Mouse (Mus musculus): ENCODE results near the gene Pkp4. TPM values are rescaled to one million over a fixed set of nuclear protein-coding genes. Genes with fewer than 3 reads are reported as not detected.
A peak's percentile ranks its signal among the peaks of the same experiment; 100 is the strongest.

The Pkp4 gene
- 24.6 and 25.7 TPM in 2 replicates for polyA plus RNA-seq (2014; fragmentation: Nextera tagmentation; extraction: Ambion mirVana)

DNA sequence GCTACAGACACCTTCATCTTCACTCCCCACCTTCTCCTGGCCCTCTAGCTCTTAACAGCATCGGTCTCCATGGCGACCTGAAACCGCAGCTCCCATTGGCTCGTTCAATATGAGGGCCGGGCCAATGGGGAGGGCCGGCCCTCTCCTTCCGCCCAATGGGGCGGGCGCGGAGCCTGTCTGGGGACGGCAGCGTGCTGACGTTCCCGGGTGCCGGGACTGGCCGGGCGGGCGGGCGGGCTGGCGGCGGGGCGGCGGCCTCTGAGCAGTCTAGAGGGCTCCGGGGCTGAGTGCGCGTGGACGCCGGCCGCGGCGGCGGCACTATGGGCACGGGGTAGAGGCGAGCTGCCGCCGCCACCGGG lies at the start of gene Pkp4, which contains the start of gene Ccdc148:
Gene Pkp4 (plus strand): TSS at position 246 of the 359 bp plus-strand sequence.
Gene Ccdc148 (minus strand): TSS at position 79 of the 359 bp plus-strand sequence.
- peak within 1 kb of the TSS; percentile 92 for H3K4me3 ChIP-seq (ENCODE audit: low read depth, low read length)
- H3K36me3 ChIP-seq (ENCODE audit: control insufficient read depth, insufficient read depth, low read length), result no peaks in the 10 kb centered on the region
- H3K9me3 ChIP-seq (replicated peaks; ENCODE audit: control insufficient read depth, low read length), result no peaks in the 10 kb centered on the region
- no peaks in the 10 kb centered on the region for H3K27me3 ChIP-seq (replicated peaks; ENCODE audit: control insufficient read depth, insufficient read depth, low read length)
- H3K27ac ChIP-seq (ENCODE audit: low read depth, low read length), result peak within 1 kb of the TSS; percentile 88
- DNase-seq (ENCODE audit: low spot score) (peak; percentile 98), ATAC-seq (peak; percentile 97)
- peaks cover 17% of the 10 kb centered on the region for H3K4me1 ChIP-seq (ENCODE audit: control insufficient read depth, insufficient read depth, low read length)
- 0% methylated on average over 19 of the region's 37 CpGs for WGBS
- peak within 1 kb of the TSS; percentile 81 for H3K4me2 ChIP-seq (ENCODE audit: low read length)
- H3K9ac ChIP-seq (ENCODE audit: low read length), result peak within 1 kb of the TSS; percentile 82

DNA sequence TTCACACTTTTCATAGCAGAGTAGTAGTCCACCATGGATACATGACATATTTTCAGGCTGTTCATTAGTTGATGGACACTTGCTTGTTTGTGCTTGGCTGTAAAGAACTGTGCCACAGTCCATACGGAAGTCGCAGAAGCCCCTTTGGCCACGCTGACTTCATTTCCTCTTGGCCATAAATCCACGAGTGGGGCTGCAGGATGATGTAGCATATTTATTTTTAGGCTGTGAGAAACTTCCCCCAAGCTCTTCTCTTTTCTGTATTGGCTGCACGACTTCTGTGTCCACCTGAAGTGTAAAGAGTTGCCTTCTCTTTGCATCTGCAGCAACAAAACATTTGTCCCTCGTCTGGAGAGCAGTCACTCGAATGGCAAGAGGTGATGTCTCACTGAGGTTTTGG lies 31.6 kb upstream of the Pkp4 start:
- Histone ChIP-seq H3K4me2 (ENCODE audit: low read length) (no peak overlapping the region), H3K4me3 (ENCODE audit: low read depth, low read length) (no peak overlapping the region), H3K27me3 (replicated peaks; ENCODE audit: control insufficient read depth, insufficient read depth, low read length) (no peaks in the 10 kb centered on the region), H3K9ac (ENCODE audit: low read length) (no peak overlapping the region), H3K36me3 (ENCODE audit: control insufficient read depth, insufficient read depth, low read length) (no peaks in the 10 kb centered on the region), H3K27ac (ENCODE audit: low read depth, low read length) (no peak overlapping the region), H3K9me3 (replicated peaks; ENCODE audit: control insufficient read depth, low read length) (no peaks in the 10 kb centered on the region), H3K4me1 (ENCODE audit: control insufficient read depth, insufficient read depth, low read length) (no peaks in the 10 kb centered on the region)
- no peak for ATAC-seq
- no peak for DNase-seq (ENCODE audit: low spot score)
- 92% methylated on average over 7 of the region's 7 CpGs for WGBS

DNA sequence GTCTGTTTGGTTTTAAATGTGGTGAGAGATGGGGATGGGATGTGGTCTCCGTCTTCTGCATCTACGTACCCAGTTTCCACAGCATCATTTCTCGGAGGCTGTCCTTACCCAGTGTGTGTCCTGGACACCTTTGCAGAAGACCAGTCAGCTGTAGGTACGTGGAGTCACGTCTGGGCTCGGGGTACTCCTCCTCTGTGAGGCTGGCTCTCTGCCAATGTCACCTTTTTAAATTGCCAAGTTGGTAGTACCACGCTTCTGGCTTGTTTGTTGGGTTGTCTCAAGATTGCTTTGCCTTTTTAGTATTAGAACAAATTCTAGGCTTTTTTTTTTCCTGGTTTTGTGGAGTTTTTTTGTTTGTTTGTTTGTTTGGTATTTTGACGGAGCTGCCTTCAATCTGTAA lies 30.8 kb upstream of the Pkp4 start:
- no peak for ATAC-seq

DNA sequence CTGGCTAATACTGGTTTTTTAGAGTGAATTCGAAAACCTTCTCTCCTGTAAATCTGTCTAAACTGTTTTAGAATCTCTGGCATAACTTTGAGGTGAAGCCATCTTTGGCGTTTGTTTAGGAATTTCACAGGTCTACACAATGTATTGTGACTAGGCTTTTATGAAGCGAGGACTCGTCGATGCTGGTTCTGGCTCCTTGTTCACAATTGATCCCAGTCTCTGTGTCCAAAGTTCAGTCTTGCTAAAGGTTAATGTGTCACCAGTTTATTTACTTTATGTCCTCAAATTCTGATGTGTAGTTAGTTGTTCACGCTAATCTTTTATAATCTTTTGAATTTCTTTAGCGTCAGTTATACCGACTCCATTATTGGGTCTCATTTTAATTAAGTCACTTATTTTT lies 29.6 kb upstream of the Pkp4 start:
- Histone ChIP-seq H3K9me3 (replicated peaks; ENCODE audit: control insufficient read depth, low read length) (no peaks in the 10 kb centered on the region), H3K27me3 (replicated peaks; ENCODE audit: control insufficient read depth, insufficient read depth, low read length) (no peaks in the 10 kb centered on the region), H3K4me3 (ENCODE audit: low read depth, low read length) (no peak overlapping the region), H3K4me2 (ENCODE audit: low read length) (no peak overlapping the region), H3K9ac (ENCODE audit: low read length) (no peak overlapping the region), H3K36me3 (ENCODE audit: control insufficient read depth, insufficient read depth, low read length) (no peaks in the 10 kb centered on the region), H3K4me1 (ENCODE audit: control insufficient read depth, insufficient read depth, low read length) (no peaks in the 10 kb centered on the region), H3K27ac (ENCODE audit: low read depth, low read length) (no peak overlapping the region)
- WGBS, result 91% methylated on average over 8 of the region's 8 CpGs
- ATAC-seq (no peak), DNase-seq (ENCODE audit: low spot score) (no peak)

More for the DNA sequence above, 30.8 kb upstream of the Pkp4 start:
- no peak overlapping the region for H3K4me2 ChIP-seq (ENCODE audit: low read length)
- no peaks in the 10 kb centered on the region for H3K36me3 ChIP-seq (ENCODE audit: control insufficient read depth, insufficient read depth, low read length)
- no peak for DNase-seq (ENCODE audit: low spot score)
- H3K4me1 ChIP-seq (ENCODE audit: control insufficient read depth, insufficient read depth, low read length), result no peaks in the 10 kb centered on the region
- no peak overlapping the region for H3K9ac ChIP-seq (ENCODE audit: low read length)
- H3K27me3 ChIP-seq (replicated peaks; ENCODE audit: control insufficient read depth, insufficient read depth, low read length), result no peaks in the 10 kb centered on the region
- H3K4me3 ChIP-seq (ENCODE audit: low read depth, low read length), result no peak overlapping the region
- H3K27ac ChIP-seq (ENCODE audit: low read depth, low read length), result no peak overlapping the region
- H3K9me3 ChIP-seq (replicated peaks; ENCODE audit: control insufficient read depth, low read length), result no peaks in the 10 kb centered on the region
- 79% methylated on average over 8 of the region's 8 CpGs for whole genome bisulfite sequencing

DNA sequence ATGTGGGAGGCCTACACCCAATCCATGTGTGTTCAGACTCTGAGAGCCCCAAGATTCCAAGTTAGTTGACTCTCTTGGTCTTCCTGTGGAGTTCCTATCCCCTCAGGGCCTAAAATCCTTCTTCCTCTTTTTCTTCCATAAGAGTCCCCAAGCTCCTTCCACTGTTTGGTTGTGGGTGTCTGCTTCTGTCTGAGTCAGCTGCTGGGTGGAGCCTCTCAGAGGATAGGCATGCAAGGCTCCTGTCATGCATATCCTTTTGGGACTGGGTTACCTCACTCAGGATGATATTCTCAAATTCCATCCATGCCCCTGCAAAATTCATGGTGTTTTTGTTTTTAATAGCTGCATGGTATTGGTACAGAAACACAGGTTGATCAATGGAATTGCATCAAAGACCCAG lies 5.2 kb upstream of the Pkp4 start:
- Histone ChIP-seq H3K9me3 (replicated peaks; ENCODE audit: control insufficient read depth, low read length) (no peaks in the 10 kb centered on the region), H3K9ac (ENCODE audit: low read length) (no peak overlapping the region), H3K27me3 (replicated peaks; ENCODE audit: control insufficient read depth, insufficient read depth, low read length) (no peaks in the 10 kb centered on the region), H3K4me3 (ENCODE audit: low read depth, low read length) (no peak overlapping the region), H3K36me3 (ENCODE audit: control insufficient read depth, insufficient read depth, low read length) (no peaks in the 10 kb centered on the region), H3K27ac (ENCODE audit: low read depth, low read length) (no peak overlapping the region), H3K4me2 (ENCODE audit: low read length) (no peak overlapping the region), H3K4me1 (ENCODE audit: control insufficient read depth, insufficient read depth, low read length) (peaks cover 4% of the 10 kb centered on the region; the same call in 1 of the 2 replicates)
- DNase-seq (ENCODE audit: low spot score) (no peak), ATAC-seq (no peak)

DNA sequence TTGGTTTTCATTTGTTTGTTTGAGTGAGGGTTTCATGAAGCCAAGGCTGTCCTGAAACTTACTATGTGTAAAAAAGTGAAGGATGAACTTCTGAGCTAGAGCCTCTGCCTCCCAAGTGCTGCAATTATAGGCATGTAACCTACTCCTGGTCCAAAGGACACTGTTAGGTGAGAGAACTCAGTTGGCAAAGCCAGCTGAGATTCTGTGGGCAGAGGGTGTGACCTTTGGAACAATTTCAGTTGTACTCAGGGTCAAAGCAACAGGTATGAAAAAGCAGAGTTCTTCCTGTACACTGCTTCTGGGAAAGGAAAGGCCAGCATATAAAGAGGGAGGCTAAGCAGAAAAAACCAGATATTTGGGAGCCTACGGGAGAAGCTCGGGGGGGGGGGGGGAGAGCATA lies 2.5 kb upstream of the Pkp4 start:
- Histone ChIP-seq H3K9ac (ENCODE audit: low read length) (no peak overlapping the region), H3K27ac (ENCODE audit: low read depth, low read length) (no peak overlapping the region), H3K9me3 (replicated peaks; ENCODE audit: control insufficient read depth, low read length) (no peaks in the 10 kb centered on the region), H3K27me3 (replicated peaks; ENCODE audit: control insufficient read depth, insufficient read depth, low read length) (no peaks in the 10 kb centered on the region), H3K4me1 (ENCODE audit: control insufficient read depth, insufficient read depth, low read length) (peaks cover 12% of the 10 kb centered on the region; the same call in 1 of the 2 replicates), H3K4me2 (ENCODE audit: low read length) (no peak overlapping the region), H3K36me3 (ENCODE audit: control insufficient read depth, insufficient read depth, low read length) (no peaks in the 10 kb centered on the region), H3K4me3 (ENCODE audit: low read depth, low read length) (no peak overlapping the region)
- ATAC-seq, result no peak
- DNase-seq (ENCODE audit: low spot score), result no peak
- WGBS, result 50% methylated on average over 2 of the region's 2 CpGs

DNA sequence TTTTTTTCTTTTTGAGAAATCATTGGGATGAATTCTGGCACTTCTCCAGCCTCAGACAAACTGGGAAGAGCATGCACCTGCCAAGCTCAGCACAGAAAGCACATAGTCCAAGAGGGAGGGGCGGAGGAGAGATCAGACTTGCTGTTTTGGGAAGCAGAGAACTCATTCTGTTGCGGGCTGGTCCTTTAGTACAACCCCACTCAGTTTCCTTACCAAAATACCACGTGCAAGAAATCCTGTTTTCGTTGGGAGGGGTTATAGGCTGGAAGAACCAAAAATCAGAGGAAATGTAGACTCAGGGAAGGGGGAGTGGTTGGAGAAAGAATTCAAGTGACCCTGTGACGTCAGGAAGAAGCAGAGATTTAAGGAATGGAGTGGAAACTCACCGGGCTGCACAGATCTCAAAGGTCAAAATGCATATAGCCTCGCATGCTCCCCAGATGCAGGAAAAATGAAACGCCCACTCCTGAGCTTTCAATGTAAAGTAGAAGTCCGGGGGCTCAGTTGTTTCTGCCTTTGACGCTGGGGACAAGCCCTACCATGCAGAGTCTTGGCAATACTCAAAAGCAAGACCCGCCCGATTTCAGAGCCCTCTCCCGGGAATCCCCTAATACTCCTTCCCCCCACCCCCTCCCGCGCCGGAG lies 567 bp upstream of the Pkp4 start:
- Histone ChIP-seq H3K4me1 (ENCODE audit: control insufficient read depth, insufficient read depth, low read length) (peaks cover 17% of the 10 kb centered on the region), H3K9me3 (replicated peaks; ENCODE audit: control insufficient read depth, low read length) (no peaks in the 10 kb centered on the region), H3K27me3 (replicated peaks; ENCODE audit: control insufficient read depth, insufficient read depth, low read length) (no peaks in the 10 kb centered on the region), H3K4me3 (ENCODE audit: low read depth, low read length) (peak overlapping the region; percentile 92), H3K27ac (ENCODE audit: low read depth, low read length) (no peak overlapping the region), H3K36me3 (ENCODE audit: control insufficient read depth, insufficient read depth, low read length) (no peaks in the 10 kb centered on the region), H3K4me2 (ENCODE audit: low read length) (peak overlapping the region; percentile 81), H3K9ac (ENCODE audit: low read length) (peak overlapping the region; percentile 82)
- peak; percentile 56 for DNase-seq (ENCODE audit: low spot score)
- WGBS, result 0% methylated on average over 16 of the region's 16 CpGs
- peak; percentile 18 for ATAC-seq

DNA sequence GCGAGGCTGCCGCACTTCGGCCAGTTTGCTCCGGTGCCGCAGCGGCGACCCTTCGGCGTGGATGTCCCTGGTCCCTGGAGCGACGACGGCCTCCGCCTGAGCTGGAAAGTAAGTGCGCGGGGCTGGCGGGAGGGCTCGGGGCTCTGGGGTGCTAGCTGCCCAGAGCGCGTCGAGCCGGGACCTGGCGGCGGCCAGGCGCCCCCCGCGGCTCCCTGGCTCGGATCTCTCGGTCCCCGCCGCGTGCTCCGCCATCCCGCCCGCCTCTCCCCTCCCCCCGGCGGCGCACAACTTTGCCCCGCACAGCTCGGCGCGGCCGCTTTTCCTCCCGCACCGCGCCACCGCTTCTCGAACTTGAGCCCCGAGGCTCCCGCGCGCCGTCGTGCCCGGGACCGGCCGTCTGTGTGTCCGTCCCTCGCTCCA lies 381 bp downstream of the Pkp4 start:
- Histone ChIP-seq H3K9ac (ENCODE audit: low read length) (peak overlapping the region; percentile 82), H3K27me3 (replicated peaks; ENCODE audit: control insufficient read depth, insufficient read depth, low read length) (no peaks in the 10 kb centered on the region), H3K4me2 (ENCODE audit: low read length) (peak overlapping the region; percentile 81), H3K27ac (ENCODE audit: low read depth, low read length) (peak overlapping the region; percentile 88), H3K4me3 (ENCODE audit: low read depth, low read length) (peak overlapping the region; percentile 92), H3K9me3 (replicated peaks; ENCODE audit: control insufficient read depth, low read length) (no peaks in the 10 kb centered on the region), H3K4me1 (ENCODE audit: control insufficient read depth, insufficient read depth, low read length) (peaks cover 17% of the 10 kb centered on the region), H3K36me3 (ENCODE audit: control insufficient read depth, insufficient read depth, low read length) (no peaks in the 10 kb centered on the region)
- DNase-seq (ENCODE audit: low spot score) (peak; percentile 52), ATAC-seq (peak; percentile 62)
- WGBS, result under 1% methylated on average over 40 of the region's 58 CpGs

DNA sequence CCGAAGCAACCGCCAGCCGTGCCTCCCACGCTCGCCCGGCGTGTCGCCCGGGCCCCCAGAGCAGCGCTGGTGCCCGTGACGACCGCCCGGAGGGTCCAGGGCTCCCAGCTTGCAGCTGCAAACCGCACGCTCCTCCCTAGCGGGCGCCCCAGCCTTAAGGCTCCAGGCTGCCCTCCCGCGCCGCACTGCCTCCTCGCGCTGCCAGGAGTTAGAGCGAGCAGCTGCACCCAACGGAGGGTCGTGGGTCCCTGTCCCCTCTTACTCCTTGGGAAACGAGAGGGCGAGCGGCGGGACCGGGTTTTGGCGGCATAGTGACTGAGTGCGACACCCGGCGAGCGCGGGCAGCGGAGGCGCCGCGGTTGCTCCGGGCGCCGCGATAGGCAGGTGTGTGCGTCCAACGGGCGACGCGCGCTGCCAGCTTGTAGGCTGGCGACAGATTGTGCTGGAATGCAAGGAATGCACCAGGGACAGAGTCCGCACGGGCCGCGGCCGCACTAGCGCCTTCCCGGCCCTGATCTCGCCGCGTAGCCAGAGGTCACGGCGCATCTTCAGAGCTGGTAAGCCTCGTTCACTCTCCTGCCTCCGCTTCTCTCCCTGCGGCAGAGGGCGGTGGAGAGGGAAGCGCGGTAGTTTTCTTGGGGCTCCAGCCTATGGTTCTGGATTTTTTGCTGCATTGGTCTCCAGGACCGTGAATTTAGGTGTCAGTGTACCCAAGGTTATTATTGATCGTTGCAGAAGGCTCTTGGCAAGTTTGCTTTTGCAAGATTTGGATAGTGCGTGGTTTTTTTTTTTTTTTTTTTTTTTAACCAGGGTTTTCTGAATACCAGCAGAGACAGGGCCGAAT lies 1.0 kb downstream of the Pkp4 start:
- 1% methylated on average over 65 of the region's 74 CpGs for WGBS
- no peaks in the 10 kb centered on the region for H3K27me3 ChIP-seq (replicated peaks; ENCODE audit: control insufficient read depth, insufficient read depth, low read length)
- no peaks in the 10 kb centered on the region for H3K36me3 ChIP-seq (ENCODE audit: control insufficient read depth, insufficient read depth, low read length)
- H3K27ac ChIP-seq (ENCODE audit: low read depth, low read length), result peak overlapping the region; percentile 88
- H3K9ac ChIP-seq (ENCODE audit: low read length), result peak overlapping the region; percentile 82
- peaks cover 17% of the 10 kb centered on the region for H3K4me1 ChIP-seq (ENCODE audit: control insufficient read depth, insufficient read depth, low read length)
- peak overlapping the region; percentile 92 for H3K4me3 ChIP-seq (ENCODE audit: low read depth, low read length)
- ATAC-seq (peak; percentile 70), DNase-seq (ENCODE audit: low spot score) (peak; percentile 79)
- H3K4me2 ChIP-seq (ENCODE audit: low read length), result peak overlapping the region; percentile 81
- H3K9me3 ChIP-seq (replicated peaks; ENCODE audit: control insufficient read depth, low read length), result no peaks in the 10 kb centered on the region

Data from forebrain, embryonic 14.5 days (tissue).